Mouse (Mus musculus) liver, embryonic 15.5 days (tissue): ENCODE results near the gene Krtap13. TPM values are rescaled to one million over a fixed set of nuclear protein-coding genes. Genes with fewer than 3 reads are reported as not detected.

ENCODE experiments used
- ATAC-seq: fragments of 200-750 bp; cut with Nextera tagmentation; 2 replicates; pipeline ENCODE4 v1.8.0; 2017; ENCODE audit warnings: moderate number of reproducible peaks, mild to moderate bottlenecking, moderate library complexity; ENCODE audit not compliant: insufficient read depth
- H3K27ac ChIP-seq: fragments of 300-500 bp; sonication (generic); replicated peaks from 2 replicates; pipeline ENCODE4 v1.5.1; 2015; ENCODE audit warnings: mild to moderate bottlenecking, inconsistent platforms
- H3K27me3 ChIP-seq: fragments of 300-500 bp; sonication (generic); 2 replicates; pipeline ENCODE4 v1.6.1; 2015; ENCODE audit warnings: mild to moderate bottlenecking, inconsistent platforms
- H3K36me3 ChIP-seq: fragments of 300-500 bp; sonication (generic); replicated peaks from 2 replicates; pipeline ENCODE4 v1.6.1; 2015; ENCODE audit warnings: moderate library complexity, mild to moderate bottlenecking, inconsistent platforms
- H3K4me1 ChIP-seq: fragments of 300-500 bp; sonication (generic); replicated peaks from 2 replicates; pipeline ENCODE4 v1.6.1; 2015; ENCODE audit warnings: inconsistent platforms
- H3K4me2 ChIP-seq: fragments of 300-500 bp; sonication (generic); 2 replicates; pipeline ENCODE4 v1.6.1; 2015; ENCODE audit warnings: moderate library complexity, mild to moderate bottlenecking, inconsistent platforms
- H3K4me3 ChIP-seq: fragments of 300-500 bp; sonication (generic); replicated peaks from 2 replicates; pipeline ENCODE4 v1.5.1; 2015; ENCODE audit warnings: mild to moderate bottlenecking, inconsistent platforms
- H3K9ac ChIP-seq: fragments of 300-500 bp; sonication (generic); 2 replicates; pipeline ENCODE4 v1.6.1; 2015; ENCODE audit warnings: moderate library complexity, mild to moderate bottlenecking, inconsistent platforms
- H3K9me3 ChIP-seq: fragments of 300-500 bp; sonication (generic); replicated peaks from 2 replicates; pipeline ENCODE4 v1.6.1; 2016; ENCODE audit warnings: inconsistent platforms
- WGBS: fragments of 180-500 bp; shearing (Covaris S2); methylation state at CpG from one replicate; pipeline ENCODE4 v1.1.7; 2015; ENCODE audit warnings: mixed read lengths; ENCODE audit not compliant: insufficient replicate concordance; 5-methylcytosine and 5-hydroxymethylcytosine counted together
- polyA plus RNA-seq: library from polyadenylated mRNA; unstranded; fragments of >200 nt; fragmentation: Nextera tagmentation; extraction: Ambion mirVana; gene quantifications from 2 replicates; pipeline ENCODE4 v1.2.1, GENCODE M21; 2015

The Krtap13 gene
- polyA plus RNA-seq, 1 experiment from 2014 or later = not detected

- Histone ChIP-seq H3K9me3 (0 out of 2 replicates have a peak, but pooled peaks cover 3% of the 10 kb centered on the region), H3K4me2 (no peak overlapping the region), H3K27me3 (no peaks in the 10 kb centered on the region), H3K9ac (no peak overlapping the region), H3K4me1 (no peaks in the 10 kb centered on the region), H3K27ac (no peak overlapping the region), H3K36me3 (no peaks in the 10 kb centered on the region), H3K4me3 (no peak overlapping the region)
- 27% methylated on average over 4 of the region's 4 CpGs for WGBS
- no peak for ATAC-seq
Measured at GRCm38 (mm10) chr16:88710757-88711156, 40.7 kb downstream of the Krtap13 start.

- Histone ChIP-seq H3K9me3 (0 out of 2 replicates have a peak, but pooled peaks cover 3% of the 10 kb centered on the region), H3K4me1 (no peaks in the 10 kb centered on the region), H3K27me3 (no peaks in the 10 kb centered on the region), H3K27ac (no peak within 1 kb of the TSS), H3K36me3 (no peaks in the 10 kb centered on the region), H3K4me3 (no peak within 1 kb of the TSS), H3K4me2 (no peak within 1 kb of the TSS), H3K9ac (no peak within 1 kb of the TSS)
- 55% methylated on average over 10 of the region's 10 CpGs for WGBS
- no peak for ATAC-seq
Measured at GRCm38 (mm10) chr16:88707496-88708012, 43.9 kb downstream of the Krtap13 start, which contains the start of gene 2310061N02Rik. TSS of gene 2310061N02Rik (minus strand) at chr16:88707962.

DNA sequence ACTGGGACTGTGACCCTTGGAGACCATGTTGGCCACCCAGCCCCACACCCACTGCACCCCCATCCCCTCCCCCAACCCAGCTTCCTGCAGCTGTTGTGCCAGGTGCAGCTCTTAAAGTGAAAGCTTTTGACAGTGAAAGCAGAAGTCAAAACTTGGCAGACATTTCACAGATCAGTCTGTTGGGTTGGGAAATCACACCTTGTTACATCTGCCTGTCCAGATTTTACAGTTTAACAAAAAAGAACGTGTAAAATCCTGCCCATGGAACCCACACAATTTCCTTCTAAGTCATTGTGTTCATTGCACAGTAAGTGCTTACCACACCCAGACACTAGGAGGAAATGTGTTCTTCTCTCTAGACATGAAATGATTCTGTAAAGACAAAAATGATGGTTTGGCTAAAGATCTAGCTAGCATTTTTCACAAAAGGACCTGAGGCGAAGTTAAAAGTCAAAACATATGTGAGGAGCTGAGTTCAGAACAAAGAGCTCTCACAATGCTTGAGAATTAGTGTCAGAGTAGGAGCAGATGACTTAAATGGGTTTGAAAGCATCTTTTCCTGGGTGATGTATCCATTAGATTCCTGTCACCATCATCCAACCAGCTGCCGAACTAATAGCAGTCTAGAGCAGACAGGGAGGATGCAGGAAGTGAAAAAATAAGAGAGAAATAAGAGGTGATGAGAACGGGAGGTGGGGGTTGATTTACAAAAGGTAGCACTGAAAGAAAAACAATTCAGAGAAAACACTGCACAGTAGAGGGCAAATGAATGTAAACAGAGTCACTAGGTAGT is 50.2 kb downstream of the Krtap13 start:
- Histone ChIP-seq H3K4me1 (no peaks in the 10 kb centered on the region), H3K27me3 (no peaks in the 10 kb centered on the region), H3K9me3 (no peaks in the 10 kb centered on the region), H3K27ac (no peak overlapping the region), H3K9ac (no peak overlapping the region), H3K4me3 (no peak overlapping the region), H3K4me2 (no peak overlapping the region), H3K36me3 (no peaks in the 10 kb centered on the region)
- 37% methylated on average over 4 of the region's 4 CpGs for WGBS
- ATAC-seq = no peak

Other genes starting within 250 kb of the Krtap13 start
- not detected in 2 replicates for gene Cldn17, start 244.7 kb downstream of the Krtap13 start, polyA plus RNA-seq
- 0.05 and 0.13 TPM in 2 replicates for gene Cldn8, start 188.5 kb downstream of the Krtap13 start, polyA plus RNA-seq
- not detected in 2 replicates for gene Krtap24-1, start 139.4 kb downstream of the Krtap13 start, polyA plus RNA-seq
- gene 2310079G19Rik, start 124.0 kb downstream of the Krtap13 start, polyA plus RNA-seq = not detected in 2 replicates
- gene Krtap26-1, start 103.8 kb downstream of the Krtap13 start, polyA plus RNA-seq = not detected in 2 replicates
- gene Krtap27-1, start 80.0 kb downstream of the Krtap13 start, polyA plus RNA-seq = not detected in 2 replicates
- gene 2310061N02Rik, start 43.7 kb downstream of the Krtap13 start, polyA plus RNA-seq = not detected in 2 replicates
- not detected in 2 replicates for gene Krtap13-1, start 22.8 kb downstream of the Krtap13 start, polyA plus RNA-seq
- 0.29 TPM in 1 of 2 replicates, not detected in the other for gene 2310034C09Rik, start 7.2 kb upstream of the Krtap13 start, polyA plus RNA-seq
- not detected in 2 replicates for gene 2310057N15Rik, start 22.6 kb upstream of the Krtap13 start, polyA plus RNA-seq
- not detected in 2 replicates for gene Gm5965, start 26.3 kb upstream of the Krtap13 start, polyA plus RNA-seq
- gene Gm20741, start 60.6 kb upstream of the Krtap13 start, polyA plus RNA-seq = 0.21 TPM in 1 of 2 replicates, not detected in the other
- not detected in 2 replicates for gene Krtap15, start 68.6 kb upstream of the Krtap13 start, polyA plus RNA-seq
- not detected in 2 replicates for gene Krtap14, start 74.5 kb upstream of the Krtap13 start, polyA plus RNA-seq
- gene Krtap19-1, start 117.8 kb upstream of the Krtap13 start, polyA plus RNA-seq = not detected in 2 replicates
- gene Krtap19-2, start 122.6 kb upstream of the Krtap13 start, polyA plus RNA-seq = not detected in 2 replicates
- not detected in 2 replicates for gene Krtap19-3, start 126.4 kb upstream of the Krtap13 start, polyA plus RNA-seq
- gene Krtap19-4, start 133.5 kb upstream of the Krtap13 start, polyA plus RNA-seq = not detected in 2 replicates
- not detected in 2 replicates for gene Krtap19-5, start 144.8 kb upstream of the Krtap13 start, polyA plus RNA-seq
- not detected in 2 replicates for gene Krtap19-9b, start 180.6 kb upstream of the Krtap13 start, polyA plus RNA-seq
- not detected in 2 replicates for gene Krtap16-3, start 211.2 kb upstream of the Krtap13 start, polyA plus RNA-seq